Mouse (Mus musculus) central nervous system, embryonic 18 days (tissue): ENCODE data around the gene Pifo. TPM values are rescaled to one million over a fixed set of nuclear protein-coding genes. Genes with fewer than 3 reads are reported as not detected.

Source experiments
- polyA plus RNA-seq: library from polyadenylated mRNA; depleted of rRNA; stranded (reverse); fragments of >200 nt; gene quantifications from 2 replicates; pipeline ENCODE4 v1.2.3, GENCODE M21; 2012; rRNA removed

The Pifo gene
- polyA plus RNA-seq = 3.6 and 5.9 TPM in 2 replicates

GRCm38 (mm10) chr3:106014546-106014945 is at the start of gene Pifo:
Gene Pifo, minus strand, starts transcription at chr3:106014646.

GRCm38 (mm10) chr3:106032781-106033180 is 18.3 kb upstream of the Pifo start, which contains the start of gene Chil5:
Gene Chil5, minus strand, starts transcription at chr3:106032814.

GRCm38 (mm10) chr3:105973411-105973810 is 41.0 kb downstream of the Pifo start, which contains the start of gene Ovgp1:
Gene Ovgp1, plus strand, starts transcription at chr3:105973711.

GRCm38 (mm10) chr3:105959999-105960398 is 54.4 kb downstream of the Pifo start, which contains the start of gene Atp5f1:
Gene Atp5f1, minus strand, starts transcription at chr3:105960099.

GRCm38 (mm10) chr3:105958974-105959580 is 55.4 kb downstream of the Pifo start, which contains the start of gene Wdr77:
Gene Wdr77, plus strand, starts transcription at chr3:105959369.

Other genes starting within 250 kb of the Pifo start
- gene Rap1a, start 213.3 kb downstream of the Pifo start, polyA plus RNA-seq = 41.1 and 49.6 TPM in 2 replicates
- gene Adora3, start 143.8 kb downstream of the Pifo start, polyA plus RNA-seq = 0.19 TPM in 2 replicates
- gene Tmigd3, start 143.7 kb downstream of the Pifo start, polyA plus RNA-seq = 0.16 TPM in 1 of 2 replicates, not detected in the other
- 0.31 and 0.49 TPM in 2 replicates for gene I830077J02Rik, start 82.0 kb downstream of the Pifo start, polyA plus RNA-seq
- gene Wdr77, start 55.3 kb downstream of the Pifo start, polyA plus RNA-seq = 67.9 and 71.0 TPM in 2 replicates
- gene Atp5f1, start 54.5 kb downstream of the Pifo start, polyA plus RNA-seq = 296 and 318 TPM in 2 replicates
- 15.0 and 15.8 TPM in 2 replicates for gene Ovgp1, start 40.9 kb downstream of the Pifo start, polyA plus RNA-seq
- gene Chil5, start 18.2 kb upstream of the Pifo start, polyA plus RNA-seq = 0.07 and 0.08 TPM in 2 replicates
- 2.9 and 3.4 TPM in 2 replicates for gene Chia1, start 98.6 kb upstream of the Pifo start, polyA plus RNA-seq
- gene Chil3, start 152.9 kb upstream of the Pifo start, polyA plus RNA-seq = 0.09 TPM in 1 of 2 replicates, not detected in the other
- not detected in 2 replicates for gene Chil4, start 204.9 kb upstream of the Pifo start, polyA plus RNA-seq